Mouse (Mus musculus) intestine, embryonic 16.5 days (tissue): ENCODE results near the gene Tgm1. TPM values are rescaled to one million over a fixed set of nuclear protein-coding genes. Genes with fewer than 3 reads are reported as not detected.

Source experiments
- ATAC-seq: fragments of 200-750 bp; cut with Nextera tagmentation; 2 replicates; pipeline ENCODE4 v1.8.0; 2017; ENCODE audit warnings: moderate TSS enrichment, moderate library complexity
- H3K27ac ChIP-seq: fragments of 300-500 bp; sonication (generic); 2 replicates; pipeline ENCODE4 v1.5.1; 2014; ENCODE audit warnings: mild to moderate bottlenecking, low read length
- H3K27me3 ChIP-seq: fragments of 300-500 bp; sonication (generic); replicated peaks from 2 replicates; pipeline ENCODE4 v1.6.1; 2014; ENCODE audit warnings: low read length, control low read depth, mixed read lengths; ENCODE audit not compliant: control insufficient read depth, insufficient read depth
- H3K36me3 ChIP-seq: fragments of 300-500 bp; sonication (generic); 2 replicates; pipeline ENCODE4 v1.6.1; 2014; ENCODE audit warnings: low read length, control low read depth; ENCODE audit not compliant: control insufficient read depth, insufficient read depth
- H3K4me1 ChIP-seq: fragments of 300-500 bp; sonication (generic); 2 replicates; pipeline ENCODE4 v1.6.1; 2014; ENCODE audit warnings: low read length, control low read depth, mixed read lengths; ENCODE audit not compliant: control insufficient read depth, insufficient read depth
- H3K4me2 ChIP-seq: fragments of 300-500 bp; sonication (generic); 2 replicates; pipeline ENCODE4 v1.6.1; 2014; ENCODE audit warnings: low read depth, low read length, control low read depth
- H3K4me3 ChIP-seq: fragments of 300-500 bp; sonication (generic); 2 replicates; pipeline ENCODE4 v1.5.1; 2014; ENCODE audit warnings: mild to moderate bottlenecking, low read length
- H3K9ac ChIP-seq: fragments of 300-500 bp; sonication (generic); 2 replicates; pipeline ENCODE4 v1.6.1; 2014; ENCODE audit warnings: low read depth, low read length
- H3K9me3 ChIP-seq: fragments of 300-500 bp; sonication (generic); 2 replicates; pipeline ENCODE4 v1.6.1; 2016; ENCODE audit warnings: low read length, control low read depth; ENCODE audit not compliant: control insufficient read depth
- WGBS: fragments of 180-500 bp; shearing (Covaris S2); extraction: QIAGEN DNeasy Blood & Tissue Kit; methylation state at CpG from one replicate; pipeline ENCODE4 v1.1.7; 2014; 5-methylcytosine and 5-hydroxymethylcytosine counted together
- polyA plus RNA-seq: library from polyadenylated mRNA; unstranded; fragments of >200 nt; fragmentation: Nextera tagmentation; extraction: Ambion mirVana; gene quantifications from 2 replicates; pipeline ENCODE4 v1.2.1, GENCODE M21; 2015

The Tgm1 gene
- polyA plus RNA-seq, 1 experiment from 2014 or later: 1.4 TPM

DNA sequence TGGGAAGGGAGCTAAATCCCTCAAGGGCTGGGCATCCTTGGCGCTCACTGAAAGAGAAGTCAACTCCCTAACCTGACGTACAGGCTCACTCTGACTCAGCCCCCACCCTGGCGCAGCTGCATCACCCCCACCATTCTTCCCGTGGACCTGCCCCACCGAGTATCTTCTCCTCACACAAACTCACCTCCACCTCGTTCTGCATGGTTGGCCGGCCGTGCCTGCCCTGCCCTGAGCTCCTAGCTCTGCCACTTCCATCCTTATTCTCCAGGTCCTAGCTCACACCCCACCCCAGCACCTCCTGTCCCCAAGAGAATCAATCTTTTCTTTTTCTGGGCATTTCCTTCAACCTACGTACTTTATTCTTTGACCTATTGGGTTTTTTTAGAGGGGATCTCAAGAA, 12.6 kb downstream of the Tgm1 start:
- Histone ChIP-seq H3K9ac (no peak overlapping the region), H3K9me3 (no peaks in the 10 kb centered on the region), H3K27ac (no peak overlapping the region), H3K36me3 (no peaks in the 10 kb centered on the region), H3K4me3 (no peak overlapping the region), H3K4me2 (no peak overlapping the region), H3K27me3 (no peaks in the 10 kb centered on the region), H3K4me1 (peaks cover 3% of the 10 kb centered on the region; the same call in 1 of the 2 replicates)
- 69% methylated on average over 9 of the region's 9 CpGs for WGBS
- no peak for ATAC-seq

GRCm38 (mm10) chr14:55697226-55697625, 16.5 kb downstream of the Tgm1 start:
- Histone ChIP-seq H3K4me2 (no peak overlapping the region), H3K36me3 (no peaks in the 10 kb centered on the region), H3K9me3 (no peaks in the 10 kb centered on the region), H3K9ac (no peak overlapping the region), H3K27ac (no peak overlapping the region), H3K4me3 (no peak overlapping the region), H3K4me1 (no peaks in the 10 kb centered on the region), H3K27me3 (no peaks in the 10 kb centered on the region)
- 78% methylated on average over 4 of the region's 4 CpGs for WGBS
- ATAC-seq: no peak

DNA sequence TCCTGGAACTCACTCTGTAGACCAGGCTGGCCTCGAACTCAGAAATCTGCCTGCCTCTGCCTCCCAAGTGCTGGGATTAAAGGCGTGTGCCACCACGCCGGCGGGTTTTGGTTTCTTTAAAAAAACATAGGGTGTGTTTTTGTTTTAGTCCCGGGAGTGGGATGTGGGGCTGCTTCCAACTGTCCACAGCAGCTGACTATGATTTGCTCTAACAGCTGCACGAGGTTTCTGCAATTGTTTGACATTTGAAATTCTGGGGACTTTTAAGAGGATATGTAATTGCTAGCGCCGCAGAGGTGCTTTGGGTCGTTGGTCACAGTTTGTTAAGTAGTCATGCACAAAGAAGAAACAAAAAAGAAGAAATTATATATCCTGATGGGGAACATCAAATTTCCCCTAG, 24.3 kb downstream of the Tgm1 start:
- ATAC-seq: no peak
- Histone ChIP-seq H3K27ac (no peak overlapping the region), H3K9ac (no peak overlapping the region), H3K4me2 (no peak overlapping the region), H3K9me3 (no peaks in the 10 kb centered on the region), H3K4me3 (no peak overlapping the region), H3K4me1 (no peaks in the 10 kb centered on the region), H3K27me3 (no peaks in the 10 kb centered on the region), H3K36me3 (no peaks in the 10 kb centered on the region)
- WGBS: 69% methylated on average over 10 of the region's 10 CpGs

DNA sequence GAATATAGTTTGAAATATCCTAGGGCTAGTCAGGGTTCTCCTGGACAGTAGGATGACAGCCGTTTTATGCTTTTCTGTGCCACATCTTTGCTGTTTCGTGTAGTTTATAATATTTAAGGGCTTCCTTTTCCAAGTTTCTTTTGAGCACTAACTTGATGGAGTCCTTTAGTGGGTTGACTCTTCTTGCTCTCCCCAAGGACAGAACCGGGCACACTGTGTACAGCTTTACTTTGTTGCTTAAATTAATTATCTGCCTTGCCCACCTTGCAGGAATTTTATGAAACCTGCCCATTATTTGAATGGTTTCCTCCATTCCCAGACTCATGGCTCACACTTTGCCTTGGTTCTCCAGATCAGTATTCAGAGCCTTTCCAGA, 31.6 kb downstream of the Tgm1 start:
- Histone ChIP-seq H3K27ac (no peak overlapping the region), H3K9ac (peak overlapping the region; percentile 82)

GRCm38 (mm10) chr14:55681160-55682117, 32.3 kb downstream of the Tgm1 start, which contains the start of gene Tinf2:
TSS of gene Tinf2 (minus strand) at chr14:55681820.
- H3K9me3 ChIP-seq: no peaks in the 10 kb centered on the region
- WGBS: under 1% methylated on average over 66 of the region's 66 CpGs

More for the DNA sequence above, 31.6 kb downstream of the Tgm1 start:
- H3K4me3 ChIP-seq: peak overlapping the region; percentile 81
- no peaks in the 10 kb centered on the region for H3K27me3 ChIP-seq
- peak overlapping the region; percentile 42 for H3K4me2 ChIP-seq
- peaks cover 16% of the 10 kb centered on the region for H3K36me3 ChIP-seq
- peaks cover 5% of the 10 kb centered on the region; the same call in 1 of the 2 replicates for H3K4me1 ChIP-seq
- 11% methylated on average over 3 of the region's 3 CpGs for WGBS
- ATAC-seq: peak; percentile 16
- no peaks in the 10 kb centered on the region for H3K9me3 ChIP-seq

DNA sequence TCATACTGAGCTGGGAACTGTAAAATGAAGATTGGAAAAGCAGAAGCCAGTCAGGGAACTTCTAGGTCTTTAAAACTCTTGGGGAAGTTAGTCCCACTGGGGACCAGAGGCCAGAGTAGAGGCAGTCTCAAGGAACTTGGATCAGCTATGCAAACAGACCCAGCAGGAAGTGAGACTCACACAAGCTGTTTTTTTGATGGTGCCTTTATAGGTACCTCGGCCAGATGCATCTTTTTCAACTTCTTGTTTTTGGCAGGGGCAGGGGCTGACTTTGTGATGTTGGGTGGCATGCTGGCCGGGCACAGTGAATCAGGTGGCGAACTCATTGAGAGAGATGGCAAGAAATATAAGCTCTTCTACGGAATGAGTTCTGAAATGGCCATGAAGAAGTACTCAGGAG, 36.1 kb downstream of the Tgm1 start:
- Histone ChIP-seq H3K4me1 (peaks cover 9% of the 10 kb centered on the region), H3K9me3 (no peaks in the 10 kb centered on the region), H3K36me3 (peaks cover 16% of the 10 kb centered on the region), H3K27me3 (no peaks in the 10 kb centered on the region), H3K27ac (no peak overlapping the region), H3K4me2 (no peak overlapping the region), H3K4me3 (no peak overlapping the region), H3K9ac (no peak overlapping the region)
- ATAC-seq: no peak
- WGBS: 84% methylated on average over 4 of the region's 4 CpGs

More at GRCm38 (mm10) chr14:55681160-55682117, 32.3 kb downstream of the Tgm1 start, which contains the start of gene Tinf2:
- peak within 1 kb of the TSS; percentile 82 for H3K4me2 ChIP-seq
- peaks cover 16% of the 10 kb centered on the region for H3K36me3 ChIP-seq
- no peaks in the 10 kb centered on the region for H3K27me3 ChIP-seq
- H3K9ac ChIP-seq: peak within 1 kb of the TSS; percentile 82
- ATAC-seq: peak; percentile 98
- H3K27ac ChIP-seq: peak within 1 kb of the TSS; percentile 91
- peak within 1 kb of the TSS; percentile 81 for H3K4me3 ChIP-seq
- H3K4me1 ChIP-seq: peaks cover 5% of the 10 kb centered on the region; the same call in 1 of the 2 replicates

- H3K27ac ChIP-seq: peak overlapping the region; percentile 79
- 75% methylated on average over 7 of the region's 7 CpGs for WGBS
- ATAC-seq: no peak
Observed at GRCm38 (mm10) chr14:55672741-55673060, 41.0 kb downstream of the Tgm1 start.

DNA sequence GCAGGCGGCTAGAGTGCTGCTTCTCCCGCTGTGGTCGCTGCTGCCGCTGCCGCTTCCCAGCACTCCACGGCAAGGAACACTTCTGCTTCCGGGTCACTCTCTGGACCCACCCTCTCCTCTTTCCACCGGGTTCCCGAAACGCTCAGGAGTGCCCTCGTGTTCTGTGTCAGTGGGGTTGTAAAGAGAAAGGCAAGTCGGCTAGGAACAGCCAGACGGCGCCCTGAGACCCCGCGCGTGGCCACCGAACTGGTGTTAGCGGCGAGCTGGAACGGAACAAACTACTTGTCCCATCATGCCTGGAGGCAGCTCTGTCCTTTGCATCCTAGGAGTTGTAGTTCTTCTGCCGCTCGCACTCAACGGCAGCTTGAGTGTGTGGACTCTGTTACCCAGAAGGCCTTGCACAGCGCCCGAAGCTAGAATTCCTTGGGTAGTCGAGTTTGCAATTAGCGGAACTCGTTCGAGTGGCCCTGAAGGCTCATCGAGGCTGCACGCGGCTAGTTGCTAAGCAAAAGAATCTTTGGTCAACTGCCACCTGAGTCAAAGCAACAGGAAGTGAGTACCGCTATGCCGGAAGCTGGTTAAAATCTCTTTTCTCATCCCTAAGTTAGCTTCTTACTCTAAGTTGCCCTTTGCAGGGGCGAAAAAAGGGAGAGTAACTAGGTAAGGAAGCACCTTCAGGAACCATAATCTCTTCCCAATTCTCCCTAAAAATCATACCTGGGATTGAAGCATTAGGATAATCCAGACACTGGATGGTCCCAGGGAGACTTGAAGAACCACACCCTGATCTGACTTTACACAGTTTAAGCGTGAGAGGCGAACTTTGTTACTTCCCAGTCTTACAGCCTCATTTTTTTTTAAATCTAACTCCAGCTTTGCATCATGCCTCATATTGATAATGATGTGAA, 41.6 kb downstream of the Tgm1 start, which contains the start of the genes Gmpr2 and Nedd8:
Gene Gmpr2 (plus strand): TSS at position 109 of the 908 bp plus-strand sequence.
Gene Nedd8 (minus strand): TSS at position 292 of the 908 bp plus-strand sequence.
- peak within 1 kb of the TSS; percentile 89 for H3K27ac ChIP-seq
- H3K4me3 ChIP-seq: peak within 1 kb of the TSS; percentile 73
- H3K27me3 ChIP-seq: no peaks in the 10 kb centered on the region
- H3K36me3 ChIP-seq: no peaks in the 10 kb centered on the region; the same call in 1 of the 2 replicates
- H3K4me2 ChIP-seq: peak within 1 kb of the TSS; percentile 88
- H3K4me1 ChIP-seq: peaks cover 14% of the 10 kb centered on the region
- H3K9me3 ChIP-seq: no peaks in the 10 kb centered on the region
- WGBS: under 1% methylated on average over 38 of the region's 38 CpGs
- peak; percentile 99 for ATAC-seq
- peak within 1 kb of the TSS; percentile 89 for H3K9ac ChIP-seq

More at GRCm38 (mm10) chr14:55672741-55673060, 41.0 kb downstream of the Tgm1 start:
- peak overlapping the region; percentile 77 for H3K4me2 ChIP-seq
- H3K27me3 ChIP-seq: no peaks in the 10 kb centered on the region
- peak overlapping the region; percentile 68 for H3K9ac ChIP-seq
- peak overlapping the region; percentile 73 for H3K4me3 ChIP-seq
- no peaks in the 10 kb centered on the region; the same call in 1 of the 2 replicates for H3K36me3 ChIP-seq
- H3K9me3 ChIP-seq: no peaks in the 10 kb centered on the region
- peaks cover 14% of the 10 kb centered on the region for H3K4me1 ChIP-seq

GRCm38 (mm10) chr14:55671486-55671832, 42.3 kb downstream of the Tgm1 start:
- H3K9ac ChIP-seq: peak overlapping the region; percentile 89
- 0% methylated on average over 12 of the region's 12 CpGs for WGBS
- H3K36me3 ChIP-seq: no peaks in the 10 kb centered on the region
- peak overlapping the region; percentile 89 for H3K27ac ChIP-seq
- H3K4me1 ChIP-seq: peaks cover 14% of the 10 kb centered on the region
- H3K4me3 ChIP-seq: peak overlapping the region; percentile 73
- H3K27me3 ChIP-seq: no peaks in the 10 kb centered on the region
- peak overlapping the region; percentile 88 for H3K4me2 ChIP-seq
- no peaks in the 10 kb centered on the region for H3K9me3 ChIP-seq
- peak; percentile 58 for ATAC-seq
